Mouse (Mus musculus): ENCODE measurements around the gene Trafd1. TPM values are rescaled to one million over a fixed set of nuclear protein-coding genes. Genes with fewer than 3 reads are reported as not detected.

Gene Trafd1
- 119 and 130 TPM in 2 replicates for polyA plus RNA-seq (2015; fragmentation: Nextera tagmentation; extraction: Ambion mirVana)

- Histone ChIP-seq H3K36me3 (peaks cover 17% of the 10 kb centered on the region), H3K4me2 (peak within 1 kb of the TSS; percentile 61), H3K4me1 (replicated peaks) (peaks cover 32% of the 10 kb centered on the region), H3K9ac (peak within 1 kb of the TSS; percentile 91), H3K4me3 (peak within 1 kb of the TSS; percentile 80), H3K27me3 (no peaks in the 10 kb centered on the region; the same call in 1 of the 2 replicates), H3K9me3 (no peaks in the 10 kb centered on the region; the same call in 1 of the 2 replicates), H3K27ac (replicated peaks) (peak within 1 kb of the TSS; percentile 88)
- peak; percentile 98 for ATAC-seq (ENCODE audit: low read depth)
- WGBS, result under 1% methylated on average over 41 of the region's 45 CpGs
These were observed at the start of gene Trafd1 for GRCm38 (mm10) chr5:121385461-121386119. TSS of gene Trafd1 (minus strand) at chr5:121385632.

- Histone ChIP-seq H3K9ac (no peak overlapping the region), H3K27ac (replicated peaks) (no peak overlapping the region), H3K27me3 (no peaks in the 10 kb centered on the region), H3K9me3 (no peaks in the 10 kb centered on the region), H3K4me1 (replicated peaks) (no peaks in the 10 kb centered on the region), H3K4me3 (no peak overlapping the region), H3K36me3 (peaks cover 100% of the 10 kb centered on the region), H3K4me2 (no peak overlapping the region)
- ATAC-seq (ENCODE audit: low read depth), result no peak
- WGBS, result 82% methylated on average over 3 of the region's 3 CpGs
These were observed 43.5 kb upstream of the Trafd1 start for GRCm38 (mm10) chr5:121428954-121429353.

- peaks cover 98% of the 10 kb centered on the region for H3K36me3 ChIP-seq
- WGBS, result 95% methylated on average over 10 of the region's 10 CpGs
These were observed 37.9 kb upstream of the Trafd1 start for GRCm38 (mm10) chr5:121423297-121423696.

GRCm38 (mm10) chr5:121422787-121423186 is 37.4 kb upstream of the Trafd1 start:
- no peaks in the 10 kb centered on the region for H3K9me3 ChIP-seq
- no peaks in the 10 kb centered on the region for H3K27me3 ChIP-seq
- no peak overlapping the region for H3K4me3 ChIP-seq
- H3K36me3 ChIP-seq, result peaks cover 98% of the 10 kb centered on the region
- no peak overlapping the region for H3K27ac ChIP-seq (replicated peaks)
- no peak overlapping the region for H3K9ac ChIP-seq
- ATAC-seq (ENCODE audit: low read depth), result no peak
- H3K4me2 ChIP-seq, result no peak overlapping the region
- no peaks in the 10 kb centered on the region for H3K4me1 ChIP-seq (replicated peaks)
- WGBS, result 91% methylated on average over 6 of the region's 6 CpGs

More at GRCm38 (mm10) chr5:121423297-121423696, 37.9 kb upstream of the Trafd1 start:
- Histone ChIP-seq H3K4me1 (replicated peaks) (no peaks in the 10 kb centered on the region), H3K4me2 (no peak overlapping the region), H3K27me3 (no peaks in the 10 kb centered on the region), H3K27ac (replicated peaks) (no peak overlapping the region), H3K9ac (no peak overlapping the region), H3K4me3 (no peak overlapping the region), H3K9me3 (no peaks in the 10 kb centered on the region)
- ATAC-seq (ENCODE audit: low read depth), result no peak

GRCm38 (mm10) chr5:121420721-121421120 is 35.3 kb upstream of the Trafd1 start:
- Histone ChIP-seq H3K27me3 (no peaks in the 10 kb centered on the region), H3K4me2 (no peak overlapping the region), H3K27ac (replicated peaks) (no peak overlapping the region), H3K4me3 (no peak overlapping the region), H3K9ac (no peak overlapping the region), H3K9me3 (no peaks in the 10 kb centered on the region), H3K4me1 (replicated peaks) (no peaks in the 10 kb centered on the region), H3K36me3 (peaks cover 98% of the 10 kb centered on the region)
- no peak for ATAC-seq (ENCODE audit: low read depth)
- 94% methylated on average over 9 of the region's 9 CpGs for WGBS

- H3K27ac ChIP-seq (replicated peaks), result no peak overlapping the region
- H3K4me1 ChIP-seq (replicated peaks), result no peaks in the 10 kb centered on the region
- no peaks in the 10 kb centered on the region for H3K9me3 ChIP-seq
- no peak overlapping the region for H3K4me3 ChIP-seq
- peaks cover 85% of the 10 kb centered on the region for H3K36me3 ChIP-seq
- no peak overlapping the region for H3K4me2 ChIP-seq
- no peak for ATAC-seq (ENCODE audit: low read depth)
- no peak overlapping the region for H3K9ac ChIP-seq
- H3K27me3 ChIP-seq, result no peaks in the 10 kb centered on the region
- 91% methylated on average over 4 of the region's 4 CpGs for WGBS
These were observed 25.5 kb upstream of the Trafd1 start for GRCm38 (mm10) chr5:121410975-121411374.

GRCm38 (mm10) chr5:121407856-121408255 is 22.4 kb upstream of the Trafd1 start:
- Histone ChIP-seq H3K4me2 (no peak overlapping the region), H3K27me3 (no peaks in the 10 kb centered on the region), H3K9me3 (no peaks in the 10 kb centered on the region), H3K4me3 (no peak overlapping the region), H3K4me1 (replicated peaks) (no peaks in the 10 kb centered on the region), H3K36me3 (peaks cover 55% of the 10 kb centered on the region), H3K9ac (no peak overlapping the region), H3K27ac (replicated peaks) (no peak overlapping the region)
- 91% methylated on average over 8 of the region's 8 CpGs for WGBS
- ATAC-seq (ENCODE audit: low read depth), result no peak

- WGBS, result 93% methylated on average over 5 of the region's 5 CpGs
- ATAC-seq (ENCODE audit: low read depth), result no peak
- H3K27ac ChIP-seq (replicated peaks), result no peak overlapping the region
- no peaks in the 10 kb centered on the region for H3K27me3 ChIP-seq
- H3K4me1 ChIP-seq (replicated peaks), result peaks cover 30% of the 10 kb centered on the region
- H3K4me2 ChIP-seq, result no peak overlapping the region
- H3K9ac ChIP-seq, result no peak overlapping the region
- H3K9me3 ChIP-seq, result no peaks in the 10 kb centered on the region
- no peak overlapping the region for H3K4me3 ChIP-seq
- peaks cover 10% of the 10 kb centered on the region for H3K36me3 ChIP-seq
These were observed 15.4 kb upstream of the Trafd1 start for GRCm38 (mm10) chr5:121400849-121401248.

GRCm38 (mm10) chr5:121400064-121400463 is 14.6 kb upstream of the Trafd1 start:
- H3K9me3 ChIP-seq, result no peaks in the 10 kb centered on the region
- 79% methylated on average over 5 of the region's 5 CpGs for WGBS
- H3K4me1 ChIP-seq (replicated peaks), result peaks cover 30% of the 10 kb centered on the region
- no peak overlapping the region for H3K27ac ChIP-seq (replicated peaks)
- H3K9ac ChIP-seq, result no peak overlapping the region
- ATAC-seq (ENCODE audit: low read depth), result no peak
- no peak overlapping the region for H3K4me2 ChIP-seq
- no peak overlapping the region for H3K4me3 ChIP-seq
- H3K27me3 ChIP-seq, result no peaks in the 10 kb centered on the region
- peaks cover 10% of the 10 kb centered on the region for H3K36me3 ChIP-seq

GRCm38 (mm10) chr5:121399540-121399939 is 14.1 kb upstream of the Trafd1 start:
- ATAC-seq (ENCODE audit: low read depth), result no peak
- WGBS, result 92% methylated on average over 5 of the region's 5 CpGs
- H3K4me3 ChIP-seq, result peak overlapping the region; percentile 96; the same call in 1 of the 2 replicates

GRCm38 (mm10) chr5:121398965-121399462 is 13.6 kb upstream of the Trafd1 start:
- Histone ChIP-seq H3K27me3 (no peaks in the 10 kb centered on the region), H3K4me3 (peak overlapping the region; percentile 96), H3K9ac (peak overlapping the region; percentile 91), H3K27ac (replicated peaks) (no peak overlapping the region), H3K4me1 (replicated peaks) (peaks cover 30% of the 10 kb centered on the region), H3K4me2 (peak overlapping the region; percentile 97), H3K9me3 (no peaks in the 10 kb centered on the region), H3K36me3 (peaks cover 10% of the 10 kb centered on the region)
- WGBS, result 59% methylated on average over 9 of the region's 9 CpGs
- ATAC-seq (ENCODE audit: low read depth), result no peak

More at GRCm38 (mm10) chr5:121399540-121399939, 14.1 kb upstream of the Trafd1 start:
- H3K9ac ChIP-seq, result no peak overlapping the region
- no peaks in the 10 kb centered on the region for H3K9me3 ChIP-seq
- no peak overlapping the region for H3K27ac ChIP-seq (replicated peaks)
- peaks cover 10% of the 10 kb centered on the region for H3K36me3 ChIP-seq
- no peaks in the 10 kb centered on the region for H3K27me3 ChIP-seq
- H3K4me2 ChIP-seq, result peak overlapping the region; percentile 97
- H3K4me1 ChIP-seq (replicated peaks), result peaks cover 30% of the 10 kb centered on the region

GRCm38 (mm10) chr5:121398146-121398964 is 12.9 kb upstream of the Trafd1 start:
- Histone ChIP-seq H3K36me3 (peaks cover 10% of the 10 kb centered on the region), H3K9ac (peak overlapping the region; percentile 91), H3K27me3 (no peaks in the 10 kb centered on the region), H3K4me2 (peak overlapping the region; percentile 97), H3K4me1 (replicated peaks) (peaks cover 30% of the 10 kb centered on the region), H3K4me3 (peak overlapping the region; percentile 96), H3K9me3 (no peaks in the 10 kb centered on the region), H3K27ac (replicated peaks) (peak overlapping the region; percentile 76)
- ATAC-seq (ENCODE audit: low read depth), result peak; percentile 78
- WGBS, result under 1% methylated on average over 67 of the region's 67 CpGs

Data from neural tube, embryonic 13.5 days (tissue).